Mouse (Mus musculus) heart, embryonic 14.5 days (tissue): Measurements from ENCODE around the gene Nelfe. TPM values are rescaled to one million over a fixed set of nuclear protein-coding genes. Genes with fewer than 3 reads are reported as not detected.

ENCODE experiments used
- ATAC-seq: fragments of 200-750 bp; cut with Nextera tagmentation; 2 replicates; pipeline ENCODE4 v1.8.0; 2017; ENCODE audit warnings: low read depth, moderate TSS enrichment; ENCODE audit not compliant: insufficient number of reproducible peaks, insufficient read depth, low FRiP score
- H3K27ac ChIP-seq, 2 experiments: fragments of 200-500 bp in 1 of 2; fragments of 300-500 bp in 1 of 2; sonication (generic) in 1 of 2; replicated peaks in 1 of 2; 2 replicates each; pipeline ENCODE4 v1.5.1; 2012 to 2014; ENCODE audit warnings: low read depth in 2 of 2, low read length in 2 of 2, control low read depth in 1 of 2, mild to moderate bottlenecking in 1 of 2, mixed read lengths in 1 of 2; ENCODE audit not compliant: control insufficient read depth in 1 of 2, insufficient read depth in 1 of 2
- H3K27me3 ChIP-seq: fragments of 300-500 bp; sonication (generic); 2 replicates; pipeline ENCODE4 v1.6.1; 2014; ENCODE audit warnings: mild to moderate bottlenecking, low read length, control low read depth; ENCODE audit not compliant: control insufficient read depth, insufficient read depth
- H3K36me3 ChIP-seq: fragments of 300-500 bp; sonication (generic); 2 replicates; pipeline ENCODE4 v1.6.1; 2014; ENCODE audit warnings: mild to moderate bottlenecking, control low read depth, low read length, mixed read lengths; ENCODE audit not compliant: control insufficient read depth, insufficient read depth
- H3K4me1 ChIP-seq, 2 experiments: fragments of 200-500 bp in 1 of 2; fragments of 300-500 bp in 1 of 2; sonication (generic) in 1 of 2; 2 replicates each; pipeline ENCODE4 v1.6.1; 2012 to 2014; ENCODE audit warnings: low read length in 2 of 2, control low read depth in 1 of 2, mixed read lengths in 1 of 2; ENCODE audit not compliant: control insufficient read depth in 2 of 2, insufficient read depth in 2 of 2
- H3K4me2 ChIP-seq: fragments of 300-500 bp; sonication (generic); 2 replicates; pipeline ENCODE4 v1.6.1; 2014; ENCODE audit warnings: mild to moderate bottlenecking, low read length
- H3K4me3 ChIP-seq, 2 experiments: fragments of 200-500 bp in 1 of 2; fragments of 300-500 bp in 1 of 2; sonication (generic) in 1 of 2; 2 replicates each; pipeline ENCODE4 v1.5.1; 2012 to 2014; ENCODE audit warnings: low read length in 2 of 2, mild to moderate bottlenecking in 2 of 2, control low read depth in 1 of 2, low read depth in 1 of 2, moderate library complexity in 1 of 2; ENCODE audit not compliant: control insufficient read depth in 1 of 2, insufficient read depth in 1 of 2
- H3K9ac ChIP-seq: fragments of 300-500 bp; sonication (generic); 2 replicates; pipeline ENCODE4 v1.6.1; 2014; ENCODE audit warnings: mild to moderate bottlenecking, low read length
- H3K9me3 ChIP-seq: fragments of 300-500 bp; sonication (generic); 2 replicates; pipeline ENCODE4 v1.6.1; 2016; ENCODE audit warnings: low read length, control low read depth; ENCODE audit not compliant: control insufficient read depth
- WGBS: fragments of 180-500 bp; shearing (Covaris S2); extraction: QIAGEN DNeasy Blood & Tissue Kit; methylation state at CpG from one replicate; pipeline ENCODE4 v1.1.7; 2014; 5-methylcytosine and 5-hydroxymethylcytosine counted together
- polyA plus RNA-seq: library from polyadenylated mRNA; unstranded; fragments of >200 nt; fragmentation: Nextera tagmentation; extraction: Ambion mirVana; gene quantifications from 2 replicates; pipeline ENCODE4 v1.2.1, GENCODE M21; 2014

The Nelfe gene
- polyA plus RNA-seq, 1 experiment from 2014 or later, result 65.7 TPM

GRCm38 (mm10) chr17:34847615-34848014, 2.6 kb upstream of the Nelfe start:
- Histone ChIP-seq H3K27me3 (no peaks in the 10 kb centered on the region), H3K4me2 (no peak overlapping the region), H3K27ac (no peak overlapping the region), H3K9me3 (no peaks in the 10 kb centered on the region), H3K4me1 (peaks cover 5 to 16% of the 10 kb centered on the region in 2 experiments), H3K9ac (no peak overlapping the region), H3K36me3 (peaks cover 63% of the 10 kb centered on the region), H3K4me3 (no peak overlapping the region)
- WGBS, result 86% methylated on average over 7 of the region's 7 CpGs
- no peak for ATAC-seq

GRCm38 (mm10) chr17:34850517-34851125, 430 bp downstream of the Nelfe start:
- peak overlapping the region; percentile 80 for H3K9ac ChIP-seq
- 0 out of 4 replicates have a peak overlapping the region, but pooled peaks of 1 of the 2 experiments have one; percentile 2 for H3K27ac ChIP-seq
- H3K4me3 ChIP-seq, result peak overlapping the region; percentile 65 to 79
- peak overlapping the region; percentile 94 for H3K4me2 ChIP-seq
- H3K9me3 ChIP-seq, result no peaks in the 10 kb centered on the region
- WGBS, result 1% methylated on average over 25 of the region's 25 CpGs
- H3K4me1 ChIP-seq, result peaks cover 5 to 16% of the 10 kb centered on the region in 2 experiments
- no peak for ATAC-seq
- H3K27me3 ChIP-seq, result no peaks in the 10 kb centered on the region
- peaks cover 62% of the 10 kb centered on the region for H3K36me3 ChIP-seq

- peaks cover 56% of the 10 kb centered on the region for H3K36me3 ChIP-seq
- no peak overlapping the region for H3K4me3 ChIP-seq
- peaks cover 5 to 16% of the 10 kb centered on the region in 2 experiments for H3K4me1 ChIP-seq
- H3K27ac ChIP-seq, result no peak overlapping the region
- no peak for ATAC-seq
- H3K4me2 ChIP-seq, result no peak overlapping the region
- WGBS, result 80% methylated on average over 8 of the region's 8 CpGs
- no peaks in the 10 kb centered on the region for H3K27me3 ChIP-seq
- H3K9me3 ChIP-seq, result no peaks in the 10 kb centered on the region
- H3K9ac ChIP-seq, result no peak overlapping the region
These were observed 3.3 kb downstream of the Nelfe start for GRCm38 (mm10) chr17:34853511-34853910.

- no peak overlapping the region for H3K4me3 ChIP-seq
- H3K4me2 ChIP-seq, result no peak overlapping the region
- H3K27ac ChIP-seq, result no peak overlapping the region
- peaks cover 56% of the 10 kb centered on the region for H3K36me3 ChIP-seq
- no peak overlapping the region for H3K9ac ChIP-seq
- ATAC-seq, result no peak
- H3K4me1 ChIP-seq, result peaks cover 5 to 11% of the 10 kb centered on the region in 2 experiments
- H3K27me3 ChIP-seq, result no peaks in the 10 kb centered on the region
- no peaks in the 10 kb centered on the region for H3K9me3 ChIP-seq
- 74% methylated on average over 3 of the region's 3 CpGs for WGBS
These were observed 4.6 kb downstream of the Nelfe start for GRCm38 (mm10) chr17:34854761-34855160.

GRCm38 (mm10) chr17:34855825-34856224, 5.6 kb downstream of the Nelfe start:
- ATAC-seq, result no peak
- peaks cover 56% of the 10 kb centered on the region for H3K36me3 ChIP-seq
- 29% methylated on average over 3 of the region's 3 CpGs for WGBS

GRCm38 (mm10) chr17:34858670-34859069, 8.5 kb downstream of the Nelfe start:
- peaks cover 40% of the 10 kb centered on the region for H3K36me3 ChIP-seq
- no peak overlapping the region for H3K4me2 ChIP-seq
- H3K9me3 ChIP-seq, result no peaks in the 10 kb centered on the region
- H3K4me1 ChIP-seq, result no peaks in the 10 kb centered on the region
- ATAC-seq, result no peak
- WGBS, result 75% methylated on average over 4 of the region's 4 CpGs
- H3K27ac ChIP-seq, result no peak overlapping the region
- H3K9ac ChIP-seq, result no peak overlapping the region
- peaks cover 10% of the 10 kb centered on the region; the same call in 1 of the 2 replicates for H3K27me3 ChIP-seq
- no peak overlapping the region for H3K4me3 ChIP-seq

More at GRCm38 (mm10) chr17:34855825-34856224, 5.6 kb downstream of the Nelfe start:
- Histone ChIP-seq H3K9me3 (no peaks in the 10 kb centered on the region), H3K27ac (no peak overlapping the region), H3K9ac (no peak overlapping the region), H3K4me1 (peaks cover 3 to 8% of the 10 kb centered on the region in 2 experiments), H3K4me2 (no peak overlapping the region), H3K27me3 (no peaks in the 10 kb centered on the region), H3K4me3 (no peak overlapping the region)

- no peak overlapping the region for H3K4me2 ChIP-seq
- peaks cover 10% of the 10 kb centered on the region; the same call in 1 of the 2 replicates for H3K27me3 ChIP-seq
- 71% methylated on average over 9 of the region's 9 CpGs for WGBS
These were observed 10.3 kb downstream of the Nelfe start for GRCm38 (mm10) chr17:34860514-34860913.

More at GRCm38 (mm10) chr17:34860514-34860913, 10.3 kb downstream of the Nelfe start:
- no peak for ATAC-seq
- Histone ChIP-seq H3K27ac (no peak overlapping the region), H3K9me3 (no peaks in the 10 kb centered on the region), H3K9ac (no peak overlapping the region), H3K4me3 (no peak overlapping the region), H3K36me3 (peaks cover 21% of the 10 kb centered on the region), H3K4me1 (no peaks in the 10 kb centered on the region)
